In genomic region chr7:34189376-34189989, GRCm38 (mm10) we compare ENCODE assay signal across 20 mouse cellular contexts. TPM values are rescaled to one million over a fixed set of nuclear protein-coding genes. Genes with fewer than 3 reads are reported as not detected.
DNase-seq lines count a peak whose midpoint lies in the region; ATAC-seq and TF ChIP-seq lines count a peak whose summit lies in the region.
"Had no signal": no experiment of that assay in that cellular context is flagged by ENCODE, and none has a peak within 500 bp of the region (broad histone marks: within the 10 kb centered on the region; RNA-seq: fewer than 3 reads in every experiment).

No protein-coding gene starts in this region.

- DNase-seq in gastrocnemius, adult 2 months, result no peak
- no peak for DNase-seq in gastrocnemius, adult 8-10 months (ENCODE audit: low spot score in 2 of 2)
- DNase-seq in B cell, adult 2 months, result peak; percentile 58 to 68
- no peak for DNase-seq in hindbrain, postnatal 0 days (ENCODE audit: low spot score)
- no peak for DNase-seq in adrenal gland, adult 2 months
- DNase-seq in thymus, postnatal 36 days, result no peak
- DNase-seq: cerebellum, adult 9-10 months; gastrocnemius, postnatal 25 days; kidney, adult 11 months; thymus, adult 2 months had no signal

- 86% methylated on average over 12 of the region's 12 CpGs for WGBS in hindbrain, postnatal 0 days

- H3K9me3 ChIP-seq in hindbrain, postnatal 0 days (ENCODE audit: low read length), result no peaks in the 10 kb centered on the region
- H3K9me3 ChIP-seq: heart, embryonic 10.5 days; hindbrain, embryonic 15.5 days; limb, embryonic 10.5 days had no signal

- H3K27ac ChIP-seq in gastrocnemius, adult 2 months, result no peak overlapping the region
- H3K27ac ChIP-seq in brown adipose tissue, adult 24 weeks (replicated peaks; ENCODE audit: low read depth, low read length), result peak overlapping the region; percentile 63
- no peak overlapping the region for H3K27ac ChIP-seq in hindbrain, postnatal 0 days
- H3K27ac ChIP-seq: heart, embryonic 10.5 days; hindbrain, embryonic 15.5 days; kidney, postnatal 0 days; left cerebral cortex, adult 2 months; limb, embryonic 10.5 days; liver, embryonic 14.5 days had no signal

- no peaks in the 10 kb centered on the region for H3K27me3 ChIP-seq in hindbrain, postnatal 0 days (ENCODE audit: insufficient read depth, low read length)
- H3K27me3 ChIP-seq: hindbrain, embryonic 15.5 days had no signal

- no peak overlapping the region for H3K9ac ChIP-seq in hindbrain, postnatal 0 days (replicated peaks; ENCODE audit: low read length)
- H3K9ac ChIP-seq: hindbrain, embryonic 15.5 days; liver, embryonic 14.5 days had no signal

- H3K4me2 ChIP-seq in hindbrain, postnatal 0 days (ENCODE audit: low read depth, low read length), result no peak overlapping the region
- H3K4me2 ChIP-seq: hindbrain, embryonic 15.5 days had no signal

- intact Hi-C loops in gastrocnemius, adult 2 months (cut with DNase I), result no loop called here

- H3K36me3 ChIP-seq in hindbrain, postnatal 0 days (ENCODE audit: insufficient read depth, low read length), result peaks cover 52% of the 10 kb centered on the region

- no peak for TF ChIP-seq CTCF in gastrocnemius, adult 2 months (IDR thresholded peaks at IDR 0.05)
- no peak for TF ChIP-seq CTCF in hindbrain, postnatal 0 days (IDR thresholded peaks at IDR 0.05; ENCODE audit: low read depth)

- ATAC-seq in megakaryocyte progenitor cell, adult 5-6 weeks (replicated peaks; ENCODE audit: poor library complexity), result peak; percentile 86
- ATAC-seq in hindbrain, postnatal 0 days, result no peak
- ATAC-seq: midbrain, embryonic 16.5 days had no signal

- peaks cover 2% of the 10 kb centered on the region; the same call in 1 of the 2 replicates for H3K4me1 ChIP-seq in brown adipose tissue, adult 24 weeks (ENCODE audit: control insufficient read depth, insufficient read depth, insufficient read length, low read length)
- H3K4me1 ChIP-seq in hindbrain, postnatal 0 days (ENCODE audit: insufficient read depth, low read length), result no peaks in the 10 kb centered on the region
- H3K4me1 ChIP-seq: heart, embryonic 10.5 days; hindbrain, embryonic 15.5 days; limb, embryonic 10.5 days had no signal

- H3K4me3 ChIP-seq in gastrocnemius, adult 2 months, result 0 out of 2 replicates have a peak overlapping the region, but pooled peaks have one; percentile 11
- no peak overlapping the region for H3K4me3 ChIP-seq in brown adipose tissue, adult 24 weeks (ENCODE audit: insufficient read depth, low read depth, low read length)
- no peak overlapping the region for H3K4me3 ChIP-seq in hindbrain, postnatal 0 days (ENCODE audit: low read length)
- H3K4me3 ChIP-seq: heart, embryonic 10.5 days; hindbrain, embryonic 15.5 days; left cerebral cortex, adult 2 months; limb, embryonic 10.5 days had no signal

RNA-seq across cellular contexts. Expression of gene Pdcd2l, which starts 7.0 kb away (rescaled TPM):
- total RNA-seq in gastrocnemius, adult 2 months (2021), result 10 to 100 TPM; 13.8 to 19.2 TPM
- total RNA-seq in gastrocnemius, adult 8-10 months (2022), result 10 to 100 TPM; 13.0 to 18.6 (median 16.9) TPM
- 11.5 and 22.8 TPM in 2 replicates for polyA plus RNA-seq in brown adipose tissue, adult 24 weeks (2012; ENCODE audit: insufficient read depth, insufficient read length, missing spikeins)
- 25.2 and 32.9 TPM in 2 replicates for total RNA-seq in megakaryocyte progenitor cell, adult 5-6 weeks (2015)
- total RNA-seq in megakaryocyte progenitor cell, adult 5-6 weeks (2017), result 33.0 and 42.0 TPM in 2 replicates
- 37.6 and 42.7 TPM in 2 replicates for total RNA-seq in hindbrain, postnatal 0 days (2014; rRNA removed)
- 61.6 and 65.7 TPM in 2 replicates for polyA plus RNA-seq in hindbrain, postnatal 0 days (2015; fragmentation: Nextera tagmentation; extraction: Ambion mirVana)
- 10 to 100 TPM; 15.4 to 24.4 TPM for total RNA-seq in adrenal gland, adult 2 months (2021)
- polyA plus RNA-seq in adrenal gland, adult 2 months (2012; rRNA removed), result 27.9 and 31.1 TPM in 2 replicates

RNA-seq across cellular contexts. Expression of gene Uba2, which starts 20.1 kb away (rescaled TPM):
- total RNA-seq in gastrocnemius, adult 2 months (2021), result 10 to 100 TPM; 33.4 to 38.7 TPM
- 10 to 100 TPM; 33.2 to 42.5 (median 37.5) TPM for total RNA-seq in gastrocnemius, adult 8-10 months (2022)
- polyA plus RNA-seq in brown adipose tissue, adult 24 weeks (2012; ENCODE audit: insufficient read depth, insufficient read length, missing spikeins), result 39.0 and 39.9 TPM in 2 replicates
- 180 and 208 TPM in 2 replicates for total RNA-seq in megakaryocyte progenitor cell, adult 5-6 weeks (2015)
- total RNA-seq in megakaryocyte progenitor cell, adult 5-6 weeks (2017), result 184 and 193 TPM in 2 replicates
- 108 and 118 TPM in 2 replicates for total RNA-seq in hindbrain, postnatal 0 days (2014; rRNA removed)
- 123 and 127 TPM in 2 replicates for polyA plus RNA-seq in hindbrain, postnatal 0 days (2015; fragmentation: Nextera tagmentation; extraction: Ambion mirVana)
- 10 to 100 TPM; 63.5 to 75.7 TPM for total RNA-seq in adrenal gland, adult 2 months (2021)
- 22.5 and 25.2 TPM in 2 replicates for polyA plus RNA-seq in adrenal gland, adult 2 months (2012; rRNA removed)

RNA-seq across cellular contexts. Expression of gene Gpi1, which starts 40.7 kb away (rescaled TPM):
- total RNA-seq in gastrocnemius, adult 2 months (2021), result 1,000 to 10,000 TPM in 1 of 2 experiments, 100 to 1,000 TPM in 1; 882 to 1,223 TPM
- 1,000 to 10,000 TPM in 2 of 4 experiments, 100 to 1,000 TPM in 2; 941 to 1,057 (median 993) TPM for total RNA-seq in gastrocnemius, adult 8-10 months (2022)
- polyA plus RNA-seq in brown adipose tissue, adult 24 weeks (2012; ENCODE audit: insufficient read depth, insufficient read length, missing spikeins), result 1,085 and 1,523 TPM in 2 replicates
- 573 and 626 TPM in 2 replicates for total RNA-seq in megakaryocyte progenitor cell, adult 5-6 weeks (2015)
- 615 and 714 TPM in 2 replicates for total RNA-seq in megakaryocyte progenitor cell, adult 5-6 weeks (2017)
- total RNA-seq in hindbrain, postnatal 0 days (2014; rRNA removed), result 389 and 393 TPM in 2 replicates
- polyA plus RNA-seq in hindbrain, postnatal 0 days (2015; fragmentation: Nextera tagmentation; extraction: Ambion mirVana), result 413 and 448 TPM in 2 replicates
- total RNA-seq in adrenal gland, adult 2 months (2021), result 100 to 1,000 TPM; 290 to 557 TPM
- polyA plus RNA-seq in adrenal gland, adult 2 months (2012; rRNA removed), result 507 and 510 TPM in 2 replicates

RNA-seq across cellular contexts. Expression of gene Wtip, which starts 56.4 kb away (rescaled TPM):
- total RNA-seq in gastrocnemius, adult 2 months (2021), result 1 to 10 TPM; 3.2 to 3.9 TPM
- total RNA-seq in gastrocnemius, adult 8-10 months (2022), result 1 to 10 TPM; 2.4 to 4.5 (median 2.4) TPM
- 2.6 and 4.4 TPM in 2 replicates for polyA plus RNA-seq in brown adipose tissue, adult 24 weeks (2012; ENCODE audit: insufficient read depth, insufficient read length, missing spikeins)
- 0.20 and 0.34 TPM in 2 replicates for total RNA-seq in megakaryocyte progenitor cell, adult 5-6 weeks (2015)
- not detected in 2 replicates for total RNA-seq in megakaryocyte progenitor cell, adult 5-6 weeks (2017)
- total RNA-seq in hindbrain, postnatal 0 days (2014; rRNA removed), result 28.8 and 33.9 TPM in 2 replicates
- 2.8 and 3.2 TPM in 2 replicates for polyA plus RNA-seq in hindbrain, postnatal 0 days (2015; fragmentation: Nextera tagmentation; extraction: Ambion mirVana)
- 10 to 100 TPM; 13.6 to 32.2 TPM for total RNA-seq in adrenal gland, adult 2 months (2021)
- 33.7 and 49.8 TPM in 2 replicates for polyA plus RNA-seq in adrenal gland, adult 2 months (2012; rRNA removed)
- total RNA-seq: megakaryocyte-erythroid progenitor cell, adult 5-6 weeks had no signal

Comparison
In these comparisons a context has a peak if more than half of its experiments do, and no peak if none do; other contexts are left out.
1. DNase-seq: peak in B cell, adult 2 months (2 of 2); none in gastrocnemius, adult 2 months (single experiment), gastrocnemius, adult 8-10 months (0 of 2), hindbrain, postnatal 0 days (single experiment), adrenal gland, adult 2 months (single experiment) and thymus, postnatal 36 days (0 of 2).